Mouse (Mus musculus): Measurements from ENCODE around the gene Nvl. TPM values are rescaled to one million over a fixed set of nuclear protein-coding genes. Genes with fewer than 3 reads are reported as not detected.

The Nvl gene
- polyA plus RNA-seq, 1 experiment, result 85.8 TPM

DNA sequence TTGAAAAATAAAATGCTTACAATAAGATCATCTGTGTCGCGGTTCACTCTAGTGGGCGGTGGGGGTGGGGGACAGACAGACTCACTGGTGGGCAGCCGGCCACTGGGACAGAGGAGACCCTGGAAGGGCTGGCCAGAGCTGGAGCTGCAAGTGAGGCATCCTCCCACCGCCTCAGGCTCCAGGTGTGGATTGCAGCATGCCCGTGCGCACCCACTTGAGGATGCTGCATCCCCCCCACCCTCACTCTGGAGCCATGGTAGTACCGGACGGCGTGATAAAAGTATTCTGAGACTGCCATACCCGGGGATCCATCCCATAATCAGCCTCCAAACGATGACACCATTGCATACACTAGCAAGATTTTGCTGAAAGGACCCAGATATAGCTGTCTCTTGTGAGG lies 54.0 kb downstream of the Nvl start:
- TF ChIP-seq CTCF (IDR thresholded peaks at IDR 0.05; ENCODE audit: extremely low read depth, insufficient read depth, low read length), result no peak
- no peak for TF ChIP-seq POLR2A (IDR thresholded peaks at IDR 0.05; ENCODE audit: extremely low read depth, insufficient read depth, low read length)
- H3K27ac ChIP-seq (ENCODE audit: insufficient read depth, low read length), result no peak overlapping the region
- H3K4me3 ChIP-seq (ENCODE audit: insufficient read depth, low read length), result no peak overlapping the region
- no peaks in the 10 kb centered on the region for H3K4me1 ChIP-seq (ENCODE audit: control insufficient read depth, insufficient read depth, low read length)

DNA sequence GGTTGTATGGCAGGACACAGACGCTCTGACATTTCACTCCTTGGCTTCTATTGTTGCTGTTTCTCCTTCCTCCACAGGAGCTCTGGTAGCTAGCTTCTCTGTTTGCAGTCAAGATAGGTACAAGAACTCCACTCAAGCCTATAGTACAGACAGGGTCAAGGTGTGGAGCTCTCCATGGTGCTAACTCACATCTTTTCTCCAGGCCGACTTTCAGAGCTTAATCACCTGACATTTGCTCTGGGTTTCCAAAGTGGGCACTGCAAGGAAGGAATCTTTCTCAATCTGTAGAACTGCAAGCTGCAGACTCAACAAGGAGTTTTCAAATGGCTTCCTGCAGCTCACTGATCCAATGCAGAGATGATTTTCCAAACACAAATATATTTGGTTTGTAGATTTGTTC lies 60.0 kb downstream of the Nvl start:
- TF ChIP-seq POLR2A (IDR thresholded peaks at IDR 0.05; ENCODE audit: extremely low read depth, insufficient read depth, low read length) (no peak), CTCF (IDR thresholded peaks at IDR 0.05; ENCODE audit: extremely low read depth, insufficient read depth, low read length) (no peak)
- H3K4me1 ChIP-seq (ENCODE audit: control insufficient read depth, insufficient read depth, low read length), result no peaks in the 10 kb centered on the region
- H3K27ac ChIP-seq (ENCODE audit: insufficient read depth, low read length), result no peak overlapping the region
- no peak overlapping the region for H3K4me3 ChIP-seq (ENCODE audit: insufficient read depth, low read length)

DNA sequence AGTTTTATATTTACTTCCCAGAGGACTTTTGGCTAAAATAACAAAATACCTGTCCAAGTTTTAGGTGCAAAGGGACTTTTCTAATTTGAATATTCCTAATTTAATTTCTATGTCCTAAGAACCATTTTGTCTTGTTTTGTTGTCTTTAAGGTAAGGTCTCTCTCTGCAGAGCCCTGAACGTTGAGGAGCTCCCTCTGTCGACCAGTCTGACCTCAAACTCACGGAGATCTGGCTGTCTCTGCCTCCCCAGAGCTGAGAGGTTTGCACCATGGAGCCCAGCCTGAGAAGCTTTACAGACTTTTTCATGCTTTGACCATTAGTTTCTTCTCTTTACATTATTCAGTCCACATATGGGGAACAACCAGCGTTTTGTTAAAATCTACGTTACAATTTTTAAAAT lies 70.9 kb downstream of the Nvl start:
- Histone ChIP-seq H3K4me1 (ENCODE audit: control insufficient read depth, insufficient read depth, low read length) (0 out of 2 replicates have a peak, but pooled peaks cover 1% of the 10 kb centered on the region), H3K27ac (ENCODE audit: insufficient read depth, low read length) (no peak overlapping the region), H3K4me3 (ENCODE audit: insufficient read depth, low read length) (no peak overlapping the region)
- no peak for TF ChIP-seq POLR2A (IDR thresholded peaks at IDR 0.05; ENCODE audit: extremely low read depth, insufficient read depth, low read length)
- no peak for TF ChIP-seq CTCF (IDR thresholded peaks at IDR 0.05; ENCODE audit: extremely low read depth, insufficient read depth, low read length)

DNA sequence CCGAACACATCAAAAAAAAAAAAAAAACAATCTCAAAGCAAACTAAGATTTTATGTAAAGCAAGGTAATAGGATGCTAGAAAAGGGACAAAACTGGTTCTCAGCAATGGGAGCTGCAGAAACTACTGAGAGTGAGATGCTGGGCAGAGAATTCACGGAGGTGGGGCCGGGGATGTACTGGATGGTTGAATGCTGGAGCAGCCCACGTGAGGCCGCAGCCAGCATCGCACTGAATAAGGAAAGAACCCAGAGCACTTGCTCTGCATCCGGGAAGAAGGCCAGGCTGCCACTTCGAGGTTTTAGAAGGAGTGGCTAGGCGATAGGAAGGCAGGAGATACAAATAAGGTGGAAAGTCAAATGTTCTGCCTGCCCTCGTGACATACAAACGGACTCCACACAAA lies 74.3 kb downstream of the Nvl start:
- TF ChIP-seq CTCF (IDR thresholded peaks at IDR 0.05; ENCODE audit: extremely low read depth, insufficient read depth, low read length) (no peak), POLR2A (IDR thresholded peaks at IDR 0.05; ENCODE audit: extremely low read depth, insufficient read depth, low read length) (no peak)

DNA sequence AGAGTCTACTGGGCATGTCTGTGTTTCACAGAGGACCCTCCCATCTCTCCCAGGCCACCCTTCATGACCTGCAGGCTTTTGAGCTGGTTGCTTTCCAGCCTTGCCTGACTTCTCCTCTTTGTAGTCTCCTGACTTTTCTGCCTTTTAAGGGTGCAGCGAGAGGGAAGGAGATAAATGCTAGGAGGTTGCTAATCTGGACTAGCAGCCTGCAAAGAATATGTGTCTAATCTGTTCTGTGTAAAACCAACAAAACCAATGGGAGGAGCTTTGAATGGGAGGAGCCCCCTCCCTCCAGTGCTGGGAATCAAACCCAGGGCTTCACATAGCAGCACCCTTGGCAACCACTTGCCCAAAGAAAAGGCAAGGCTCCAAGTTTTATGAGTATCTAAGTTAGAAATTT lies 75.7 kb downstream of the Nvl start:
- Histone ChIP-seq H3K4me3 (ENCODE audit: insufficient read depth, low read length) (no peak overlapping the region), H3K27ac (ENCODE audit: insufficient read depth, low read length) (no peak overlapping the region), H3K4me1 (ENCODE audit: control insufficient read depth, insufficient read depth, low read length) (0 out of 2 replicates have a peak, but pooled peaks cover 1% of the 10 kb centered on the region)
- no peak for TF ChIP-seq POLR2A (IDR thresholded peaks at IDR 0.05; ENCODE audit: extremely low read depth, insufficient read depth, low read length)
- no peak for TF ChIP-seq CTCF (IDR thresholded peaks at IDR 0.05; ENCODE audit: extremely low read depth, insufficient read depth, low read length)

More for the DNA sequence above, 74.3 kb downstream of the Nvl start:
- Histone ChIP-seq H3K4me3 (ENCODE audit: insufficient read depth, low read length) (no peak overlapping the region), H3K27ac (ENCODE audit: insufficient read depth, low read length) (no peak overlapping the region), H3K4me1 (ENCODE audit: control insufficient read depth, insufficient read depth, low read length) (0 out of 2 replicates have a peak, but pooled peaks cover 1% of the 10 kb centered on the region)

DNA sequence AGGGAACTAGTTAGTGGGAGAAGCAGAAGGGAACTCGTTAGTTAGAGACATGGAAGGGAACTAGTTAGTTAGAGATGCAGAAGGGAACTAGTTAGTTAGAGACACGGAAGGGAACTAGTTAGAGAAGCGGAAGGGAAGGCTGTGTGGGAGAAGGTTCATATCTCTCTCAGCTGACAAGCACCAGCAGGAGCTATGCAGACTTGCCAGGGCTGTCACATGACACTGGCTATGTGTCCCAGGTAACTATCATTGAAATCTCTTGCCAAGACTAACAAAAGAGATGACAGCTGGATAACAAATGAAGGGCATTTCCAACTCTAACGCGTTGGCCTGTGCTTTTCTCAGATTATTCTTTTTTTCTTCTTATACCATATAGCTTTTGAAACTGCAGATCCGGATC lies 79.4 kb downstream of the Nvl start:
- TF ChIP-seq CTCF (IDR thresholded peaks at IDR 0.05; ENCODE audit: extremely low read depth, insufficient read depth, low read length) (no peak), POLR2A (IDR thresholded peaks at IDR 0.05; ENCODE audit: extremely low read depth, insufficient read depth, low read length) (no peak)
- Histone ChIP-seq H3K27ac (ENCODE audit: insufficient read depth, low read length) (no peak overlapping the region), H3K4me3 (ENCODE audit: insufficient read depth, low read length) (no peak overlapping the region), H3K4me1 (ENCODE audit: control insufficient read depth, insufficient read depth, low read length) (no peaks in the 10 kb centered on the region)

DNA sequence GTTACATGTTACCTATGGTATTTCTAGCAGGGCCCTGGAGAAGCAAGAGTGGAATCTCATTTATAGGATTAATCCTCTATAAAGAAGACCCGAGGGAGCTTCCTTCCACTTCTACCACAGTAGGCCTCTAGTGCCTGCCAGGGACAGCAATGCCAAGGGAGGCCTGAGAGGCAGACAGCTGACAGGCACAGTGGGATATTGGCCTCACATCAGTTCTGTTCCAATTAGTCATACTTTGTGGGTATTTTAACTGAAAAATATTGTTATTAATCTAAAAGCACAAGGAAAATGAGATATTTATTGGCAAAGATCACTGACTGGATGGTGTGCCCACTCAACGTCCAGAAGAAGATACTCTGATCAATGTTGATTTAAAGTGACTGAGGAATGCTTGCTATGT lies 80.0 kb downstream of the Nvl start:
- no peak for TF ChIP-seq POLR2A (IDR thresholded peaks at IDR 0.05; ENCODE audit: extremely low read depth, insufficient read depth, low read length)
- TF ChIP-seq CTCF (IDR thresholded peaks at IDR 0.05; ENCODE audit: extremely low read depth, insufficient read depth, low read length), result no peak
- Histone ChIP-seq H3K4me1 (ENCODE audit: control insufficient read depth, insufficient read depth, low read length) (no peaks in the 10 kb centered on the region), H3K4me3 (ENCODE audit: insufficient read depth, low read length) (no peak overlapping the region), H3K27ac (ENCODE audit: insufficient read depth, low read length) (no peak overlapping the region)

DNA sequence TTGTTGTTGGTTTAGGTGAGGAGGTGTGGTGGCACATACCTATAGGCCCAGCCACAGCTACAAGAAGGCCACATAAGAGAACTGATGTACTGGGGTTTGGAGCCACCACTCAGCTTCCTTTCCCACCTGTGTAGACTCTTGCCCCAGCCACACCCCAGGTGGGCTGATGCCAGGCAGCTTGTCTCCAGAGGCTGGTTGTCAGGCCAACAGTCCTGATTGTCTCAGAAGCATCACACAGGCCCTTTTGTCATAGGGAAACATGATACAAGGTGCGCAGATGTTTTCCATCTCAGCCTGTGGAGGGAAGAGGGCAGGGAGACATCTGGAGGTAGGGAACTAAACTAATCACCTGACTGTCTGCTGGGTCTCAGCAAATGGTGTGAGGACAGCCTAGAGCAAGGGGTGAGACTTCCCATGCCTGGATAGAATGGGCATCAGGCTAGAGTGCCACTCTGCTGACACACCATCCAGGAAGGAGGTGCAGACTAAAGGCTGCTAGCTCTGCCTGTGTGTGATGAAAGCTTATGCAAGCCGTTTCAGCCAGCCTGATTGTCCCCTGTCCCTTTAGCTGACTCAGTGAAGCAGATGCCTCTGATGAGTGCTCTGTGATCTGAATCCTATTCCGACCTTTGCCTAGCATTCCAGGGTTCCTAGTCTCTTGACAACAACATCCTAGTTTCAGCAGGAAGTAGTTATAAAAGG lies 82.1 kb downstream of the Nvl start:
- H3K4me1 ChIP-seq (ENCODE audit: control insufficient read depth, insufficient read depth, low read length), result no peaks in the 10 kb centered on the region
- no peak overlapping the region for H3K27ac ChIP-seq (ENCODE audit: insufficient read depth, low read length)
- H3K4me3 ChIP-seq (ENCODE audit: insufficient read depth, low read length), result no peak overlapping the region
- TF ChIP-seq POLR2A (IDR thresholded peaks at IDR 0.05; ENCODE audit: extremely low read depth, insufficient read depth, low read length) (no peak), CTCF (IDR thresholded peaks at IDR 0.05; ENCODE audit: extremely low read depth, insufficient read depth, low read length) (no peak)

DNA sequence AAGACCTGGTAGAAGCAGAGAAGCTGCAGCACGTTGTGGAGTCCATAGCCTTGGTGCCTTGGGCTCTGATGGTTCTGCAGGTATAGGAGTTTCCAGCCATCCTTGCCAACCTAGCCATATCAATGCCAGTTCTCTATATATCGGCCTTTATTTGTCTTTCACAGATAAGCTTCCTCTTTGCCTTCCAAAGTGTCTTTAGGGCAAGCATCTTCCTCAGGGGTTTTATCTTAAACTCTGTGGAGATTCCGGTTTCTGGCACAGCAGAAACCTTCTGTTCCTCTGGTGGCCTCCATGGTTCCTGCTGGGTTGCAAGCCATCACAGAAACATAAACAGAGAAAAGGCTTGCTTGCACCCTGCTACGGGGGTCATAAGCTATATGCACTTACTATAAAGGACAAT lies 91.1 kb downstream of the Nvl start:
- no peak for TF ChIP-seq CTCF (IDR thresholded peaks at IDR 0.05; ENCODE audit: extremely low read depth, insufficient read depth, low read length)
- H3K27ac ChIP-seq (ENCODE audit: insufficient read depth, low read length), result no peak overlapping the region

DNA sequence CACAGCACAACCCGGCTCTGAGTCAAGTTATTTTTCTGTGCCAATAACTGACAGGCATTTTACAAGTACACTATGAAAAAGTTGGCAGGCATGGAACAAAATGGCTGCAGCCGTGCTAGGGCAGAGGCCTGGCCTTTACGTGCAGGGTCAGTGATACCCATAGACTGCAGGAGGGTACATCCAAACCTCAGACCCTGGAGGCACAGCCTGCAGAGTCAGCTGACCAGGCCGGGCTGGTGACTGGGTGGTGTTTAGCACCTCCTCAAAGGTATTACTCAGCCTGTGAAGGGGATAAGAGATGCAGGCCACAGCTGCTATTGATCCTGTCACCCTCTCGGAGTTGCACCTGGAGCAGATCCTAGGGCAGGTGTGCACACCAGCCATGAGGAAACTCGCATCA lies 93.1 kb downstream of the Nvl start, which contains the start of gene 9130409I23Rik:
9130409I23Rik (plus strand) TSS at position 301 of the 400 bp plus-strand sequence.
- Histone ChIP-seq H3K4me3 (ENCODE audit: insufficient read depth, low read length) (no peak within 1 kb of the TSS), H3K27ac (ENCODE audit: insufficient read depth, low read length) (no peak within 1 kb of the TSS), H3K4me1 (ENCODE audit: control insufficient read depth, insufficient read depth, low read length) (no peaks in the 10 kb centered on the region)
- TF ChIP-seq POLR2A (IDR thresholded peaks at IDR 0.05; ENCODE audit: extremely low read depth, insufficient read depth, low read length) (no peak), CTCF (IDR thresholded peaks at IDR 0.05; ENCODE audit: extremely low read depth, insufficient read depth, low read length) (no peak)

More for the DNA sequence above, 91.1 kb downstream of the Nvl start:
- Histone ChIP-seq H3K4me1 (ENCODE audit: control insufficient read depth, insufficient read depth, low read length) (no peaks in the 10 kb centered on the region), H3K4me3 (ENCODE audit: insufficient read depth, low read length) (no peak overlapping the region)

Data from cortical plate, adult 2 months (tissue).